Mouse (Mus musculus): ENCODE results near the gene Zcwpw1. TPM values are rescaled to one million over a fixed set of nuclear protein-coding genes. Genes with fewer than 3 reads are reported as not detected.

The Zcwpw1 gene
- polyA plus RNA-seq, 1 experiment from 2014 or later: 13.8 TPM

DNA sequence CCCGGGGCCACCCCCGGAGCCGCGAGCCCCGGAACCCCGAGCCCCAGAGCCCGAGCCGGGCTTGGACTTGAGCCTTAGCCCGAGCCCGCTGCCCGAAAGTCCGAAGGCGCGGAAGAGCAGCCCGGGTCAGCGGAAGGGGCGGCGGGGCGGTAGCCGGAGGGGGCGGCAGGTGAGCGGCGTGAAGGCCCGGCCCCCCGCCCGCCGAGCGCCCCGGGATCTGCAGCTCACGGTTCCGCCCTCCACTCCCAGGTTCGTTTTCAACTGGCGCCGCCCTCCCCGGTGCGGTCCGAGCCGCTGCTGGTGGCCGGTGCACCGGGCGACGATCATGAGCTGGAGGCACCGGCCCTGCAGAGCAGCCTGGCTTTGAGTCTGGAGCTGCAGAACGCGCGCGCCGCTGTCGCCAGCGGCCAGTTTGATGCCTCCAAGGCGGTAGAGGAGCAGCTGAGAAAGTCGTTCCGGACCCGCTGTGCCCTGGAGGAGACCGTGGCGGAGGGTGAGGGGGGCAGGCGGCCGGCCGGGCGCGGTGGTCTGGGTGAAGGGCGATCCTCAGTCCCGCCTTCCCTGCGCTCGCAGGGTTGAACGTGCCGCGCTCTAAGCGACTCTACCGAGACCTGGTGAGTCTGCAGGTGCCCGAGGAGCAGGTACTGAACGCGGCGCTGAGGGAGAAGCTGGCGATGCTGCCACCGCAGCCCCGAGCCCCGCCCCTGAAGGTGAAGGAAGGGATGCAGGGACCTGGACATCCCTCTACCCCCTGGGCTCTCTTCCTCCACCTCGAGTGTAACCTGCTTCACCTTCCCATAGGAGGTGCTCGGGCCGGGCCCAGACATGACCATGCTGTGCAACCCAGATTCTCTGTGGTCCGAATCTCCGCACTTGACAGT is 8.3 kb upstream of the Zcwpw1 start:
- H3K4me1 ChIP-seq: peaks cover 50% of the 10 kb centered on the region

DNA sequence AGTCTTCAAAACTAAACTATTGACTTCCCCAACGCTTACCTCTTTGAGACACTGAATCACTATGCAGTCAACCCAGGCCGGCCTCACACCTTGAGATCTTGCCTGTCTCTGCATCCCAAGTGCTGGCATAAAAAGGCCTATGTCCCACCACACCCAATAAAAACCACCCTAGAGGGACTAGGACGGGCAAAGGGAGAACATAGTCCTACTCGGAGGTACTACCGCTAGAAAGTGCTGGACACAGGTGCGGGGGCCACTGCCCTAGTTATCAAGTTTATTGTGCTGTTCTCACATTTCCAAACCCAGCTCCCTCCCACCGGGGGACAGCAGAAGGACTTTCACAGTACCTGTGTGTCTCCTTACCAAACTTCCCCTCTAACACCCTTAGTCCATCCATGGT is 5.9 kb upstream of the Zcwpw1 start:
- H3K9me3 ChIP-seq (replicated peaks): no peaks in the 10 kb centered on the region
- 90% methylated on average over 7 of the region's 7 CpGs for WGBS
- DNase-seq (ENCODE audit: low spot score): no peak
- peak overlapping the region; percentile 24; the same call in 1 of the 2 replicates for H3K4me3 ChIP-seq
- peaks cover 53% of the 10 kb centered on the region for H3K36me3 ChIP-seq
- H3K27ac ChIP-seq (replicated peaks): no peak overlapping the region
- H3K4me1 ChIP-seq: peaks cover 64% of the 10 kb centered on the region
- no peaks in the 10 kb centered on the region for H3K27me3 ChIP-seq (ENCODE audit: low read depth, poor library complexity, severe bottlenecking)

More for the DNA sequence above, 8.3 kb upstream of the Zcwpw1 start:
- peak overlapping the region; percentile 98 for H3K4me3 ChIP-seq
- DNase-seq (ENCODE audit: low spot score): peak; percentile 55
- H3K9me3 ChIP-seq (replicated peaks): no peaks in the 10 kb centered on the region
- H3K27ac ChIP-seq (replicated peaks): peak overlapping the region; percentile 93
- WGBS: under 1% methylated on average over 83 of the region's 83 CpGs
- peaks cover 44% of the 10 kb centered on the region for H3K36me3 ChIP-seq
- no peaks in the 10 kb centered on the region for H3K27me3 ChIP-seq (ENCODE audit: low read depth, poor library complexity, severe bottlenecking)

DNA sequence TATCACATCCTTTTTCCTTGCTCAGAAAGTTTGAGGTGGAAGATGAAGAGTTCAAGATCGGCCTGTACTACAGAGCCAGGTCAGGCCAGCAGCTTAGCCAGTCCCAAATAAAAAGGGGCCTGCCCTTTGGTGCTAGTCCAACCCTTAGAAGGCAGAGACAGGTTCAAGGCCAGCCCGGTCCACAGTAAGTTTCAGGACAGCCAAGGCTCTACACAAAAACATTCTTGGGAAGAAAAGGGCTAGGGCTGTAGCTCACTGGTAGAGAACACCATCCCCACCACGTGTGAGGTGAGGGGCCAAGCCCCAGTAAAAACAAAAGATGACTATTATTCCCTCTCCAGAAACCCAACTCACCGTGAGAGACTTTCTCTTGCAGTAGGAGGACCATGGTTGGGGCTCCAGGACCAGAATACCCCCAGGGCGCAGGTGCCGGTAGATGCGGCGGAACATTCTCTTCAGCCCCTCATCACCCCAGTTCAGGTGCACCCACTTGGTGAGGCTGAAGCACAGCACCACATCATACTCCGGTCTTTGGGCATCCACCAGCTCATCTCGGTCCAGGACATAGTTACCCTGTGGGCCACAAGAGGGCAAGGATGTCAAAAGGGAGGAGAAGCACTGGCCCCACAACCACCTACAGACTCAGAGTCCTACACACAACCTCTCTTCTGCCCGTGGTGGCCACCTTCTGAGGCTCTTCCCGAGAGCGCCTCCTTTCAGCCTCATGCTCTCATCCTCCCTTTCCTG is 4.6 kb upstream of the Zcwpw1 start:
- Histone ChIP-seq H3K4me3 (peak overlapping the region; percentile 91), H3K4me1 (peaks cover 66% of the 10 kb centered on the region), H3K27ac (replicated peaks) (no peak overlapping the region), H3K27me3 (ENCODE audit: low read depth, poor library complexity, severe bottlenecking) (peaks cover 2% of the 10 kb centered on the region), H3K36me3 (peaks cover 53% of the 10 kb centered on the region), H3K9me3 (replicated peaks) (no peaks in the 10 kb centered on the region)
- no peak for DNase-seq (ENCODE audit: low spot score)
- 85% methylated on average over 13 of the region's 13 CpGs for WGBS

DNA sequence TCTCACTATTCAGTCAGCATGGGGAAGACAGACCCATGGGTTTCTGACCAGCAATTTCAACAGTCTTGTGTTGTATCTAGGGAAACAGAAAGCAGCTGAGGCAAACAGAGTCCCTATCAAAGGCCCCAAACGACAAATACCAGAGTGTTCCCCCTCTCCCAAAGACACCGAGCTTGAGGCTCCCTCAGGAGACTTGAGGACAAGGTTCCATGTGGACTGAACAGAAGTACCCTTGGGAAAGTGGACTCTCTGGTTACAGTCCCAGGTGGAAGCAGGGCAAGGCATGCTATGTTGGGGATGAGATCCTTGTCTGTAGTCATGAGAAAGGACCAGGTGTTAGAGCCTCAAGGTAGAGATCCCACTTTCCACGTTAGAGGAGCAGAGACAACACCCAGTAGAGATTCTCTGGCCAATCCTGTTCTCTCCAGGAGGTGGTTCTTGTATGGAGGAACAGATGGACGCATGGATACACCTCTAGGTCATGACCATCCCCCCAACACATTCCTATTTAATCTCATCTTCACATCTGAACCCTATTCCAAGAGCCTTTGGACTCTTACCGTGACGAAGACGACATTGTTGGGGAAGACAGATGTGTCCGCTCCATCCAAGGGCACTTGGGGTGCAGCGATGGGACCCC is 3.6 kb upstream of the Zcwpw1 start:
- Histone ChIP-seq H3K9me3 (replicated peaks) (no peaks in the 10 kb centered on the region), H3K36me3 (peaks cover 53% of the 10 kb centered on the region), H3K4me3 (peak overlapping the region; percentile 91), H3K4me1 (peaks cover 63% of the 10 kb centered on the region), H3K27ac (replicated peaks) (peak overlapping the region; percentile 95), H3K27me3 (ENCODE audit: low read depth, poor library complexity, severe bottlenecking) (peaks cover 12% of the 10 kb centered on the region)
- 82% methylated on average over 9 of the region's 9 CpGs for WGBS
- no peak for DNase-seq (ENCODE audit: low spot score)

DNA sequence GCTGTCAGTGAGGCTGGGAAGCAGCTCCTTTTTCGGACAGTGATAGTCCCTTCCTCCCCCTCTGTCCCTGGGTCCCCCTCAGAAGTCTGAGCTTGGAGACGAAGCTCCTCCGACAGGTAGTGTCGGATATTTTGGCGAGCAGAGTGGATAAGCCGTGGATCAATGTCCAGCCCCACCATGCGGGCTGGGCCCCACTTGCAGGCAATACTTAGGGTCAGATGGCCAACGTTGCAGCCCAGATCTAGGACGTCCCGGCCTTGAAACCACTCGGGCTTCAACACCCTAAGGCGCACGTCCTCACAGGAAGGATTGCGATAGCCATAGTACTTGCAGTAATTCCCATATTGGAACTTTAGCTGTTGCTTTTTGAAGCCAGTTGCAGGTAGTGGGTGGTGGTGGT is 3.1 kb upstream of the Zcwpw1 start:
- DNase-seq (ENCODE audit: low spot score): no peak
- 83% methylated on average over 14 of the region's 14 CpGs for WGBS

DNA sequence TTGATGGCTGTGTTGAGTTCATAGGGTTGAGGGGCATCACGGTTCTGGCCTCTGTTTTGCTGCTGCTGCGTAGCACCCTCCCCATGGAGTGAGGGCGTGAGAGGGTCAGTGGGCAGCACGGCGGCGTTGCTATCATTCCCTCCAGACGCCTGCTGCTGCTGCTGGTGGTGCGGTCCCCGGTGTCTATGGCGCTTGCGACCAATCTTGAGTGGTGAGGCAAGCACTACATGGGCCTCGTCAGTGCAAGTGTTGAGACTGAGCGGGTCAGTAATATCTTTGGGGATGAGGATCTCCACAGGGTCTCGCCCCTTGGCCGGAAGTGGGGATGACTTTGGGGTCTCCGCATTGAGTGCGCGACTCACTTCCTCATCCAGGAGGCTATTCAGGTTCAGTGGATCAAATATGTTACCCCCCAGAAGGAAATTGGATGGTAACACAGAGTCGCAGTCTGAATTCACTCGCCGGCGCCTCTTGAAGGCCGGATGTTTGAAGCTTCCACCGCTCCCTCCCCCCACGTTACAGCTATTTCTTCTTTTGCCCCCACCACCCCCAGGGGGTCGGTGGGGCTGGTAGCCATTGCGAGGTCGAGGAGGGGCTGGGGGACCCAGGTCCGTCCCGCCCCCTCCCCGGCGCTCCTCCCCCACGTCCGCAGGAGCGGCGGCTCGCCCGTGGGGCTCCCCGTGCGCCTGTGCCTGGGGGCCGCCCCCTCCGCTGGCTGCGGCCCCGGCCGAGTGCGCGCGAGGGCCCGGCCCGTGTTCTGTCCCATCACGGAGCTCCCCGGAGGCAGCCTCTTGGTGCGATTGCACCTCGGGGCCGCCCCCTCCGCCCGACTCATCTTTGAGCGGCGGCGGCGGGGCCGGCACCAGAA is 2.2 kb upstream of the Zcwpw1 start:
- DNase-seq (ENCODE audit: low spot score): peak; percentile 34
- Histone ChIP-seq H3K27me3 (ENCODE audit: low read depth, poor library complexity, severe bottlenecking) (peaks cover 18% of the 10 kb centered on the region), H3K27ac (replicated peaks) (peak overlapping the region; percentile 95), H3K9me3 (replicated peaks) (no peaks in the 10 kb centered on the region), H3K36me3 (peaks cover 48% of the 10 kb centered on the region), H3K4me3 (peak overlapping the region; percentile 91), H3K4me1 (peaks cover 51% of the 10 kb centered on the region)
- 5% methylated on average over 60 of the region's 62 CpGs for WGBS

More for the DNA sequence above, 3.1 kb upstream of the Zcwpw1 start:
- Histone ChIP-seq H3K4me3 (peak overlapping the region; percentile 91), H3K36me3 (peaks cover 53% of the 10 kb centered on the region), H3K4me1 (peaks cover 60% of the 10 kb centered on the region), H3K9me3 (replicated peaks) (no peaks in the 10 kb centered on the region), H3K27me3 (ENCODE audit: low read depth, poor library complexity, severe bottlenecking) (peaks cover 18% of the 10 kb centered on the region), H3K27ac (replicated peaks) (peak overlapping the region; percentile 95)

DNA sequence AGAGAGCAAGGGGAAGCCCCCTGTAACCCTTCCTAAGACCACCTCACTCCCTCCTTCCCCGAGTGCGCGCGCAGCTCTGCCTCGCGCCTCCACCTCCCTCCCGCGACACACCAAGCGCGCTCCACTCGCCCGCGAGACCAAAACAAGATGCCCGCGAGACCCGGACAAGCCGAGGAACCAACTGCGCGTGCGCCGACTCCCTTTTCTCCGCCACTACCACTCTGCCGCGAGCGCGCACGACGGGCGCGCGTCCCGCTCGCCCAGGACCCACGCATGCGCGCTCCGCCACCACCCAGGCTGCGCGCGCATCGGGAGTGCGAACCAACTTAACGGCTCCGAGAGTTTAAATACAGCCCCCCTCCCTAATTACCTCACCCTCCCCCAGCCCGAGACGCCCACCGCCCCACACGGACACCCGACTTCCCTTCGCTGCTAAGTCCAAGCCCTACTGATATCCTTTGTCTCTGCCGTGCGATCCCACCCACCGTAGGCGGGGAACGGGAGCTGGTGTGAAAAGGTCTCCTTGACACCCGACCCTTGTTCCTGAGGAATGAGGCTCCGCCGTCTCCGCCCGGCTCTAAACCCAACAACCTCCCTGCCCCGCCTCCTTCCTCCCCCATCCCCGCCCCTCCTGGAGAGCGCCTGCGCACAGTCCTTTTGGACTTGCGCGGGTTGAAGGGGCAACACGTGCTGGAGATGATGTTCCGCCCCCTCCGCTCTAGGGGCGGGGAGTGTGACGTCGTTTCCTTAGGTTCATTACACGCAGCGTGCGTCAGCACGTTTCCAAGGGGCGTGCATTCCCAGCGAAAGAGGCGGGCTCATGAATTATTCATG is 1.3 kb upstream of the Zcwpw1 start:
- H3K9me3 ChIP-seq (replicated peaks): no peaks in the 10 kb centered on the region
- 0% methylated on average over 79 of the region's 79 CpGs for WGBS
- peak; percentile 100 for DNase-seq (ENCODE audit: low spot score)
- H3K4me1 ChIP-seq: peaks cover 47% of the 10 kb centered on the region
- H3K27me3 ChIP-seq (ENCODE audit: low read depth, poor library complexity, severe bottlenecking): peaks cover 18% of the 10 kb centered on the region
- peak overlapping the region; percentile 95 for H3K27ac ChIP-seq (replicated peaks)
- peak overlapping the region; percentile 91 for H3K4me3 ChIP-seq
- H3K36me3 ChIP-seq: peaks cover 39% of the 10 kb centered on the region

DNA sequence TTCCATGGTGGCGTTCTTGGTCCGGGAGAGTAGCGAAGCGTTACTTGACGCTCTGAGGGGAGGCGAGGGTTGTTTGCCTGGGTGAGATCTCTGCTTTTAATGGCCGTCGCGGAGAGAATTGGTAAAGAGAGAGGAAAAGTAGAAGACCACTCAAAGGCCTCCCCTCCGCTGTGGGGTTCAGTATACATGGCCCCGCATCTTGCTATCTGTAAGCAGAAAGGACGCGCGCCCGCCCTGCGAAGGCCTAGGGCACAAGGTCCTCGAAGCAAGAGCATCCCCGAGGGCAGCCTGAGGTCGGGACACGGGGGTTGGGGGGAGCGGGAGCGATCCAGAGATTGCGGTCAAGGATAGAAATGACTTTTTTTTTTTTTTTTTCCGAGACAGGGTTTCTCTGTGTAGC is 573 bp downstream of the Zcwpw1 start:
- WGBS: 69% methylated on average over 24 of the region's 24 CpGs

DNA sequence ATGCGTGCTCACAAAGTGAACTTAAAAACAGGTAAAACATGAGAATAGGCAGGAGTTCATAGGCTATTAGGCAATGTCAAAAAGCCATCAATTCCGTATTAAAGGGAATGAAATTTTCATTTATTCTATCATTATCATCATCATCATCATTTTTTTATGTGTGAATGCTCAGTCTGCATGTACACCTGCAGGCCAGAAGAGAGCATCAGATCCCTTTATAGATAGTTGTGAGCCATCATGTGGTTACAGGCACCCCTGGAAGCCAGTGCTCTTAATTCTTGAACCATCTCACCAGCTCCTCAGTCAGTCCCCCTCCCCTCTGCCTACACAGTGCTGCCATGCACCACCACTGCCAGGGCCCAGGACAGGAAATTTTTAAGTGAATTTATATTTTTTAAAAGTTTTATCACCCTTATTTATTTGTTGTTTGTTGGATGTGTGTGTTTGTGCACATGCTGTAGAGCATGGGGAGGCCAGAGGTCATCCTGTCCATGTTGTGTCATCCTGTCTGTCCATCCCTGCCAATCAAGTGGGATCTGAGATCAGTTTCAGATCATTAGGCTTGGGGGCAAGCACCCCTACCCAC is 1.4 kb downstream of the Zcwpw1 start:
- peaks cover 18% of the 10 kb centered on the region for H3K27me3 ChIP-seq (ENCODE audit: low read depth, poor library complexity, severe bottlenecking)
- no peak for DNase-seq (ENCODE audit: low spot score)
- no peak overlapping the region for H3K4me3 ChIP-seq
- peaks cover 21% of the 10 kb centered on the region for H3K4me1 ChIP-seq
- no peaks in the 10 kb centered on the region for H3K9me3 ChIP-seq (replicated peaks)
- 86% methylated on average over 2 of the region's 2 CpGs for WGBS
- H3K36me3 ChIP-seq: peaks cover 12% of the 10 kb centered on the region
- H3K27ac ChIP-seq (replicated peaks): no peak overlapping the region

More for the DNA sequence above, 573 bp downstream of the Zcwpw1 start:
- Histone ChIP-seq H3K9me3 (replicated peaks) (no peaks in the 10 kb centered on the region), H3K4me3 (peak overlapping the region; percentile 91), H3K4me1 (peaks cover 30% of the 10 kb centered on the region), H3K27ac (replicated peaks) (peak overlapping the region; percentile 95), H3K27me3 (ENCODE audit: low read depth, poor library complexity, severe bottlenecking) (peaks cover 18% of the 10 kb centered on the region), H3K36me3 (peaks cover 20% of the 10 kb centered on the region)
- DNase-seq (ENCODE audit: low spot score): no peak

DNA sequence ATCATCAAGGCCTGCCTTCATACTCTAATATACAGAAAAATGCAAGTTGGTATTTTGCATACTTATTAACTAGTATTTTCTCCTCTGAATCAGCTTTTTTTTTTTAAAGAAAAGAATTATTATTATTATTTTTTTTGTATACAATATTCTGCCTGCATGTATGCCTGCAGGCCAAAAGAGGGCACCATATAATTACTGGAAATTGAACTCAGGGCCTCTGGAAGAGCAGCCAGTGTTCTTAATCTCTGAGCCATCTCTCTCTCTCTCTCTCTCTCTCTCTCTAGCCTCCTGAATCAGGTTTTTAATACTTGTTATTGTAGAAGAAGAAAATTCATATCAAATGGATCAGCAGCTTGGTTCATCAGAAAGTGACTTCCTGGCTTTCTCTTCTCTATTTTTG is 4.0 kb downstream of the Zcwpw1 start:
- H3K4me1 ChIP-seq: peaks cover 4% of the 10 kb centered on the region; the same call in 1 of the 2 replicates
- no peaks in the 10 kb centered on the region for H3K9me3 ChIP-seq (replicated peaks)
- no peaks in the 10 kb centered on the region for H3K36me3 ChIP-seq
- DNase-seq (ENCODE audit: low spot score): no peak
- H3K27me3 ChIP-seq (ENCODE audit: low read depth, poor library complexity, severe bottlenecking): peaks cover 18% of the 10 kb centered on the region
- H3K4me3 ChIP-seq: no peak overlapping the region
- H3K27ac ChIP-seq (replicated peaks): no peak overlapping the region

DNA sequence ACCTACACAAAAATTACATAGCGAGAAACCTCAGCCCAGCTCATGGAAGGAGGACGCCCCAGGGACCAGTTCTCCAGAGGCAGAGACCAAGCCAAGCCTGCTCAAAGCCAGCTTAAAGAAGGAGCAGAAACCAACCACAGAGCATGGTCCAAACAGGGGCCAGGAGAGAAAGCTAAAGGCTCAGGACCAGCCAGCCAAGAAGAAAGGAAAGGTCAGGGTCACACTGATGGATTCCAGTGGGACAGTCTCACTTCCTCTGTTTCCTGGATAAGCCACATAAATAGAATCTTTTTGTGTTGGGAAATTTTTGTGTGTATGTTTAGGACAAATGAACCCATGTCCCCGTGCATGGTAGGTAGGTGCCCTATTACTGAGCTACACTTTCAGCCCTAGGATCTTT is 9.0 kb downstream of the Zcwpw1 start:
- H3K27ac ChIP-seq (replicated peaks): no peak overlapping the region
- no peaks in the 10 kb centered on the region for H3K36me3 ChIP-seq
- no peaks in the 10 kb centered on the region for H3K4me1 ChIP-seq
- no peak overlapping the region for H3K4me3 ChIP-seq
- no peaks in the 10 kb centered on the region for H3K27me3 ChIP-seq (ENCODE audit: low read depth, poor library complexity, severe bottlenecking)
- H3K9me3 ChIP-seq (replicated peaks): no peaks in the 10 kb centered on the region
- whole genome bisulfite sequencing: 89% methylated on average over 3 of the region's 3 CpGs
- no peak for DNase-seq (ENCODE audit: low spot score)
